ENCODE assay signal across 8 mouse cellular contexts in the genomic region with DNA sequence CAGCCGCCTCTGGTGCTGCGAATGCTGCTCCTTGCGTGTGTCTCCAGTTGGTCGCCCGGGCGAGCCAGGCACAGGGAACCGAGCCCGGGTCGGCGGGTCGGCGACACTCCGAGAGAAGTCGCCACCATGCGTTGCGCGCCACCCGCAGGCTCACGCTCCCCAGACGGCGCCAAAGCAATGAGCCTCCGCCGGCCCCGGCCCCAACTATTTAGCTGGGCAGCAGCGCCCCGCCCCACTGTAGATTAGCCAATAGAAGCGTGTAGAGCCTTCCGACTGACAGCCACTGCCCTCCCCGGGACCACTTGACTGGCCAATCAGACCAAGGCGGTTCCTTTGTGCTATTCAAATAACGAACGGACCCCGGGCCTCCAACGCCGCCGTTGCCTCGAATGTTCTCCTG. TPM values are rescaled to one million over a fixed set of nuclear protein-coding genes. Genes with fewer than 3 reads are reported as not detected.
DNase-seq lines count a peak whose midpoint lies in the region; ATAC-seq and TF ChIP-seq lines count a peak whose summit lies in the region.

A gene (minus strand): TSS at position 181 of the 400 bp plus-strand sequence.

- WGBS in forebrain, postnatal 0 days: under 1% methylated on average over 37 of the region's 37 CpGs
- 0% methylated on average over 37 of the region's 37 CpGs for WGBS in neural tube, embryonic 13.5 days

- peak within 1 kb of the TSS; percentile 91 for H3K4me2 ChIP-seq in forebrain, postnatal 0 days (ENCODE audit: low read depth)
- peak within 1 kb of the TSS; percentile 97 for H3K4me2 ChIP-seq in neural tube, embryonic 13.5 days

- intact Hi-C loops in heart, postnatal 36 days (cut with DNase I): loop anchor here (5.0 kb wide), 1 partner anchor 183 kb away; no protein-coding TSS in a partner anchor

- H3K27ac ChIP-seq in forebrain, postnatal 0 days (ENCODE audit: low read depth, low read length): peak within 1 kb of the TSS; percentile 87
- H3K27ac ChIP-seq in layer of hippocampus, adult 2 months: peak within 1 kb of the TSS; percentile 93
- H3K27ac ChIP-seq in neural tube, embryonic 13.5 days (replicated peaks): peak within 1 kb of the TSS; percentile 93

- peaks cover 28% of the 10 kb centered on the region for H3K27me3 ChIP-seq in E14TG2a.4 (ENCODE audit: insufficient read depth, low read length)
- no peaks in the 10 kb centered on the region for H3K27me3 ChIP-seq in forebrain, postnatal 0 days (ENCODE audit: insufficient read depth, low read length)
- H3K27me3 ChIP-seq in neural tube, embryonic 13.5 days: peaks cover 16% of the 10 kb centered on the region

- H3K9ac ChIP-seq in forebrain, postnatal 0 days: peak within 1 kb of the TSS; percentile 82
- H3K9ac ChIP-seq in neural tube, embryonic 13.5 days: peak within 1 kb of the TSS; percentile 98

- H3K36me3 ChIP-seq in E14TG2a.4 (ENCODE audit: insufficient read depth, low read length): peaks cover 28% of the 10 kb centered on the region
- no peaks in the 10 kb centered on the region for H3K36me3 ChIP-seq in forebrain, postnatal 0 days (ENCODE audit: insufficient read depth)
- H3K36me3 ChIP-seq in neural tube, embryonic 13.5 days: no peaks in the 10 kb centered on the region

- H3K4me3 ChIP-seq in E14TG2a.4 (replicated peaks; ENCODE audit: low read length): peak within 1 kb of the TSS; percentile 89
- H3K4me3 ChIP-seq in forebrain, postnatal 0 days (ENCODE audit: low read depth, low read length): peak within 1 kb of the TSS; percentile 69
- peak within 1 kb of the TSS; percentile 83 for H3K4me3 ChIP-seq in layer of hippocampus, adult 2 months
- peak within 1 kb of the TSS; percentile 90 for H3K4me3 ChIP-seq in neural tube, embryonic 13.5 days

- H3K4me1 ChIP-seq in E14TG2a.4 (replicated peaks; ENCODE audit: low read depth, low read length): peaks cover 59% of the 10 kb centered on the region
- H3K4me1 ChIP-seq in forebrain, postnatal 0 days (ENCODE audit: insufficient read depth): peaks cover 14% of the 10 kb centered on the region
- H3K4me1 ChIP-seq in neural tube, embryonic 13.5 days (replicated peaks): peaks cover 33% of the 10 kb centered on the region

- DNase-seq in cerebellum, adult 11-12 months: peak; percentile 62
- peak; percentile 96 for DNase-seq in forebrain, postnatal 0 days
- peak; percentile 98 to 99 for DNase-seq in heart, postnatal 36 days
- peak; percentile 94 to 95 for DNase-seq in layer of hippocampus, adult 2 months (ENCODE audit: low spot score in 2 of 2)
- peak; percentile 96 for DNase-seq in lung, adult 18-20 months
- DNase-seq in testis, postnatal 10 days (ENCODE audit: low spot score): peak; percentile 95

- peak; percentile 90 for ATAC-seq in forebrain, postnatal 0 days
- peak; percentile 90 for ATAC-seq in neural tube, embryonic 13.5 days (ENCODE audit: low read depth)

- no peaks in the 10 kb centered on the region for H3K9me3 ChIP-seq in E14TG2a.4 (ENCODE audit: low read length)
- no peaks in the 10 kb centered on the region for H3K9me3 ChIP-seq in forebrain, postnatal 0 days (ENCODE audit: low read length)
- H3K9me3 ChIP-seq in neural tube, embryonic 13.5 days: no peaks in the 10 kb centered on the region

- no peak for TF ChIP-seq CTCF in E14TG2a.4 (conservative IDR thresholded peaks at IDR 0.05; ENCODE audit: low read length)
- TF ChIP-seq CTCF in forebrain, postnatal 0 days (IDR thresholded peaks at IDR 0.05; ENCODE audit: low read depth): 0 out of 2 replicates have a peak, but pooled peaks have one; percentile 14
- TF ChIP-seq CTCF in layer of hippocampus, adult 2 months (conservative IDR thresholded peaks at IDR 0.05): peak; percentile 4; the same call in 1 of the 2 replicates

RNA-seq across cellular contexts. Expression of the gene that starts here (rescaled TPM):
- total RNA-seq in forebrain, postnatal 0 days (2014; rRNA removed): 17.7 and 19.9 TPM in 2 replicates
- 4.0 and 6.2 TPM in 2 replicates for polyA plus RNA-seq in forebrain, postnatal 0 days (2015; fragmentation: Nextera tagmentation; extraction: Ambion mirVana)
- total RNA-seq in heart, postnatal 36 days (2021): 1 to 10 TPM; 4.6 to 5.6 TPM
- 10 to 100 TPM; 12.2 to 13.1 TPM for total RNA-seq in layer of hippocampus, adult 2 months (2021)
- polyA plus RNA-seq in neural tube, embryonic 13.5 days (2015; fragmentation: Nextera tagmentation; extraction: Ambion mirVana): 2.1 and 3.1 TPM in 2 replicates

Comparison
In these comparisons a context has a peak if more than half of its experiments do, and no peak if none do; other contexts are left out.
1. Peak in every context shown above with its lines: DNase-seq, ATAC-seq, H3K4me3 ChIP-seq and H3K27ac ChIP-seq.